In the genomic region with DNA sequence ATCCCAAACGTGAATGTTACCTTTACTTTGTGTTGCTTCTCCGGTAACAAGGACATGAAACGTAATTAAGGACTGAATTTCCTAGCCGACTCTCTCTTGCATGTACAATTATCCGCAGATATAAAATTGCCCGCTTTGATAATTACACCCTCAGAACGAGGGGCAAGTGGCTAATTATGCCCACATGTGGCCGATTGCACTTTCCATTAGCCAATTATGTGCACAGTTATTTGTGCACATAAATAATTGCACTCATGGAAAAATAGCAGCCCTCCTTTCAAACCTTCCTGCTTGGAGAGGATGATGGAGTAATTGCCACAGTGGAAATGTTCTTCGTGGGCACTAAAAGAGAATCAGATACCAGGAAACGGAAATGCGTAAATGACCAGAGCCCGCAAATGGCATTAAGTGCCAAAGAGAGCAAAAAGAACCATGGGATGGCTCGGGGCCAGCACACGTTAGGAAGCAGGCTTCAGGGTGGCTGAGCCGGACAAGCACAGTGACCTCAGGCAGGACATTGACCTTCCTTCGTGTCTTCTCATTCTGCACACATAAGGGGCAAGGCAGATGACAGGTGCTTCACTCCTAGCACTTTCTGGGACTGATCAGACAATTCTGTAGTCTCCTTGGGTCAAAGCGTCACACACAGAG, we compare ENCODE assay signal across 11 mouse cellular contexts.
A peak's percentile ranks its signal among the peaks of the same experiment; 100 is the strongest.
DNase-seq lines count a peak whose midpoint lies in the region; ATAC-seq and TF ChIP-seq lines count a peak whose summit lies in the region.
"Had no signal": no experiment of that assay in that cellular context is flagged by ENCODE, and none has a peak within 500 bp of the region (broad histone marks: within the 10 kb centered on the region; RNA-seq: fewer than 3 reads in every experiment).

No protein-coding gene starts in this region.

- H3K4me3 ChIP-seq in liver, adult 2 months (ENCODE audit: insufficient read depth, low read depth, low read length), result no peak overlapping the region
- no peak overlapping the region for H3K4me3 ChIP-seq in liver, embryonic 11.5 days (ENCODE audit: low read depth, low read length)
- no peak overlapping the region for H3K4me3 ChIP-seq in forebrain, embryonic 13.5 days
- H3K4me3 ChIP-seq in myocyte, result no peak overlapping the region

- H3K79me2 ChIP-seq in liver, adult 2 months (ENCODE audit: control insufficient read depth, insufficient read depth, low read length), result no peaks in the 10 kb centered on the region
- no peaks in the 10 kb centered on the region for H3K79me2 ChIP-seq in myocyte (ENCODE audit: control insufficient read depth, insufficient read depth)

- H3ac ChIP-seq in myocyte (ENCODE audit: control insufficient read depth, insufficient read length), result no peak overlapping the region

- TF ChIP-seq POLR2A in liver, adult 2 months (IDR thresholded peaks at IDR 0.05; ENCODE audit: extremely low read depth, insufficient read depth, low read length), result no peak
- TF ChIP-seq POLR2A in myocyte (IDR thresholded peaks at IDR 0.05; ENCODE audit: insufficient read length, low read depth), result no peak

- H3K4me2 ChIP-seq in liver, embryonic 11.5 days, result no peak overlapping the region
- H3K4me2 ChIP-seq in forebrain, embryonic 13.5 days, result peak overlapping the region; percentile 38
- peak overlapping the region; percentile 69 for H3K4me2 ChIP-seq in myocyte (ENCODE audit: low read depth)

- WGBS in liver, adult 2 months, result 68% methylated on average over 17 of the region's 17 CpGs
- WGBS in liver, embryonic 11.5 days, result 80% methylated on average over 17 of the region's 17 CpGs
- 30% methylated on average over 17 of the region's 17 CpGs for WGBS in forebrain, embryonic 13.5 days

- ATAC-seq in liver, embryonic 11.5 days (replicated peaks; ENCODE audit: low FRiP score), result no peak
- peak; percentile 16; the same call in 1 of the 2 replicates for ATAC-seq in forebrain, embryonic 13.5 days

- no peak overlapping the region for H3K27ac ChIP-seq in liver, adult 2 months (replicated peaks; ENCODE audit: insufficient read depth, low read depth, low read length)
- H3K27ac ChIP-seq in liver, embryonic 11.5 days (ENCODE audit: low read depth, low read length), result no peak overlapping the region
- peak overlapping the region; percentile 15 for H3K27ac ChIP-seq in forebrain, embryonic 13.5 days
- H3K27ac ChIP-seq: macrophage had no signal

- TF ChIP-seq CTCF in liver, adult 2 months (IDR thresholded peaks at IDR 0.05; ENCODE audit: low read depth, low read length), result no peak

- H3K9ac ChIP-seq in liver, adult 2 months (ENCODE audit: low read depth, low read length), result no peak overlapping the region
- no peak overlapping the region for H3K9ac ChIP-seq in liver, embryonic 11.5 days (ENCODE audit: low read depth, low read length)
- no peak overlapping the region for H3K9ac ChIP-seq in forebrain, embryonic 13.5 days

- DNase-seq in cerebellum, adult 9-11 months, result peak; percentile 16
- no peak for DNase-seq in cerebellum, adult 9-10 months
- peak; percentile 47 for DNase-seq in liver, adult 2 months (ENCODE audit: extremely low read depth, low read depth, low spot score)
- DNase-seq in liver, embryonic 11.5 days (ENCODE audit: low spot score), result no peak
- no peak for DNase-seq in urinary bladder, postnatal 10 days (ENCODE audit: low spot score)
- DNase-seq in lung, postnatal 10 days, result no peak
- DNase-seq: thymus, postnatal 14 days had no signal

- no peaks in the 10 kb centered on the region for H3K36me3 ChIP-seq in liver, adult 2 months (ENCODE audit: control insufficient read depth, insufficient read depth, low read length)
- no peaks in the 10 kb centered on the region for H3K36me3 ChIP-seq in liver, embryonic 11.5 days (ENCODE audit: control insufficient read depth, insufficient read depth, low read length)
- H3K36me3 ChIP-seq in forebrain, embryonic 13.5 days (ENCODE audit: poor library complexity, severe bottlenecking), result no peaks in the 10 kb centered on the region
- no peaks in the 10 kb centered on the region for H3K36me3 ChIP-seq in myocyte (ENCODE audit: control insufficient read depth, insufficient read depth)
- H3K36me3 ChIP-seq: G1E had no signal

- H3K27me3 ChIP-seq in liver, adult 2 months (ENCODE audit: control insufficient read depth, insufficient read depth, low read length), result no peaks in the 10 kb centered on the region
- H3K27me3 ChIP-seq in liver, embryonic 11.5 days (replicated peaks; ENCODE audit: control insufficient read depth, insufficient read depth, low read length), result no peaks in the 10 kb centered on the region
- H3K27me3 ChIP-seq in forebrain, embryonic 13.5 days, result no peaks in the 10 kb centered on the region
- no peaks in the 10 kb centered on the region for H3K27me3 ChIP-seq in myocyte (ENCODE audit: control insufficient read depth, insufficient read depth, insufficient read length)

- no peaks in the 10 kb centered on the region for H3K9me3 ChIP-seq in liver, embryonic 11.5 days (ENCODE audit: control insufficient read depth, low read length)
- H3K9me3 ChIP-seq in forebrain, embryonic 13.5 days (replicated peaks), result 0 out of 2 replicates have a peak, but pooled peaks cover 5% of the 10 kb centered on the region
- H3K9me3 ChIP-seq: G1E had no signal

- H3K4me1 ChIP-seq in liver, adult 2 months (ENCODE audit: control insufficient read depth, insufficient read depth, low read length), result peaks cover 3% of the 10 kb centered on the region
- H3K4me1 ChIP-seq in liver, embryonic 11.5 days (replicated peaks; ENCODE audit: control insufficient read depth, insufficient read depth, low read length), result no peaks in the 10 kb centered on the region
- H3K4me1 ChIP-seq in forebrain, embryonic 13.5 days, result peaks cover 19% of the 10 kb centered on the region

TF ChIP-seq in myocyte, 11 proteins besides CTCF, POLR2A, EP300 and RAD21:
- TF ChIP-seq TCF3 (IDR thresholded peaks at IDR 0.05; ENCODE audit: insufficient read length, low read depth) (no peak), MAX (IDR thresholded peaks at IDR 0.05; ENCODE audit: low read depth) (no peak), MYOG (IDR thresholded peaks at IDR 0.05; ENCODE audit: control insufficient read depth in 1 of 3, insufficient read depth in 1 of 3, insufficient read length in 2 of 3, low read depth in 2 of 3) (no peak), SRF (IDR thresholded peaks at IDR 0.05; ENCODE audit: control insufficient read depth, insufficient read length, low read depth) (no peak), CEBPB (IDR thresholded peaks at IDR 0.05; ENCODE audit: insufficient read depth, poor library complexity, severe bottlenecking) (no peak), REST (IDR thresholded peaks at IDR 0.05; ENCODE audit: insufficient read depth, insufficient read length) (no peak), POLR2AphosphoS2 (IDR thresholded peaks at IDR 0.05; ENCODE audit: insufficient read length, low read depth) (no peak), TCF12 (IDR thresholded peaks at IDR 0.05; ENCODE audit: insufficient read depth, poor library complexity, severe bottlenecking) (no peak), E2F4 (IDR thresholded peaks at IDR 0.05; ENCODE audit: insufficient read depth) (no peak), USF1 (IDR thresholded peaks at IDR 0.05; ENCODE audit: low read depth) (no peak), MYOD1 (IDR thresholded peaks at IDR 0.05; ENCODE audit: control insufficient read depth in 1 of 3, insufficient read length in 2 of 3, low read depth in 2 of 3) (no peak)

Comparison
In these comparisons a context has a peak if more than half of its experiments do, and no peak if none do; other contexts are left out.
1. DNase-seq: peak in cerebellum, adult 9-11 months (single experiment) and liver, adult 2 months (single experiment); none in cerebellum, adult 9-10 months (single experiment), liver, embryonic 11.5 days (single experiment), urinary bladder, postnatal 10 days (single experiment) and lung, postnatal 10 days (single experiment).